Mouse (Mus musculus) forebrain, embryonic 11.5 days (tissue): ENCODE results near the gene Prdm9. TPM values are rescaled to one million over a fixed set of nuclear protein-coding genes. Genes with fewer than 3 reads are reported as not detected.

ENCODE experiments used
- polyA plus RNA-seq: library from polyadenylated mRNA; unstranded; fragments of >200 nt; fragmentation: Nextera tagmentation; extraction: Ambion mirVana; gene quantifications from 2 replicates; pipeline ENCODE4 v1.2.1, GENCODE M21; 2014

Prdm9 gene
- polyA plus RNA-seq, 1 experiment from 2014 or later: 1.2 TPM

Other genes starting within 250 kb of the Prdm9 start
- gene Dll1, start 187.5 kb downstream of the Prdm9 start, polyA plus RNA-seq: 84.7 and 97.4 TPM in 2 replicates
- 32.7 and 33.6 TPM in 2 replicates for gene Fam120b, start 168.2 kb downstream of the Prdm9 start, polyA plus RNA-seq
- 244 and 247 TPM in 2 replicates for gene Psmb1, start 64.6 kb downstream of the Prdm9 start, polyA plus RNA-seq
- 79.6 and 80.4 TPM in 2 replicates for gene Tbp, start 64.5 kb downstream of the Prdm9 start, polyA plus RNA-seq
- gene Pdcd2, start 37.1 kb downstream of the Prdm9 start, polyA plus RNA-seq: 51.6 and 53.0 TPM in 2 replicates
- 44.8 and 46.9 TPM in 2 replicates for gene Chd1, start 140.6 kb upstream of the Prdm9 start, polyA plus RNA-seq